Mouse (Mus musculus) thymus, postnatal 25 days (tissue): ENCODE results near the gene Mfn1.

Experiments used
- DNase-seq: peaks from one replicate; pipeline ENCODE4 v3.0.0; 2022

Mfn1 gene

GRCm38 (mm10) chr3:32529303-32529898 is at the start of gene Mfn1:
Mfn1 (plus strand) TSS chr3:32529465.
- DNase-seq = peak; percentile 94

- DNase-seq = no peak
These were observed 49.3 kb upstream of the Mfn1 start for GRCm38 (mm10) chr3:32479961-32480360.

- no peak for DNase-seq
These were observed 46.2 kb upstream of the Mfn1 start for GRCm38 (mm10) chr3:32483035-32483434.

- DNase-seq = no peak
These were observed 42.7 kb upstream of the Mfn1 start for GRCm38 (mm10) chr3:32486543-32486942.

- DNase-seq = no peak
These were observed 41.1 kb upstream of the Mfn1 start for GRCm38 (mm10) chr3:32488172-32488571.

- no peak for DNase-seq
These were observed 39.0 kb upstream of the Mfn1 start for GRCm38 (mm10) chr3:32490076-32490927.

GRCm38 (mm10) chr3:32490928-32491315 is 38.3 kb upstream of the Mfn1 start:
- no peak for DNase-seq

GRCm38 (mm10) chr3:32492097-32493090 is 36.9 kb upstream of the Mfn1 start, which contains the start of gene Kcnmb3:
Kcnmb3 (minus strand) TSS chr3:32492231.
- DNase-seq = no peak

- peak; percentile 35 for DNase-seq
These were observed 34.7 kb upstream of the Mfn1 start for GRCm38 (mm10) chr3:32494387-32495087.

GRCm38 (mm10) chr3:32495088-32495770 is 34.0 kb upstream of the Mfn1 start:
- DNase-seq = no peak

- DNase-seq = no peak
These were observed 33.2 kb upstream of the Mfn1 start for GRCm38 (mm10) chr3:32495856-32496710.

GRCm38 (mm10) chr3:32496711-32497070 is 32.6 kb upstream of the Mfn1 start:
- no peak for DNase-seq

GRCm38 (mm10) chr3:32500346-32500745 is 28.9 kb upstream of the Mfn1 start:
- DNase-seq = no peak

- no peak for DNase-seq
These were observed 23.4 kb upstream of the Mfn1 start for GRCm38 (mm10) chr3:32505841-32506240.

- DNase-seq = no peak
These were observed 22.7 kb upstream of the Mfn1 start for GRCm38 (mm10) chr3:32506366-32507225.

- DNase-seq = peak; percentile 61
These were observed 20.5 kb upstream of the Mfn1 start for GRCm38 (mm10) chr3:32508666-32509324.

- DNase-seq = no peak
These were observed 19.5 kb upstream of the Mfn1 start, which contains the start of gene Zfp639 for GRCm38 (mm10) chr3:32509496-32510374. Zfp639 (plus strand) TSS chr3:32510259.
